Mouse (Mus musculus) liver, embryonic 12.5 days (tissue): ENCODE data around the gene Pla2g12b. TPM values are rescaled to one million over a fixed set of nuclear protein-coding genes. Genes with fewer than 3 reads are reported as not detected.

Experiments
- ATAC-seq: fragments of 200-750 bp; cut with Nextera tagmentation; 2 replicates; pipeline ENCODE4 v1.8.0; 2017; ENCODE audit warnings: moderate number of reproducible peaks, mild to moderate bottlenecking, moderate library complexity
- H3K27ac ChIP-seq: fragments of 300-500 bp; sonication (generic); 2 replicates; pipeline ENCODE4 v1.5.1; 2016; ENCODE audit warnings: mild to moderate bottlenecking
- H3K27me3 ChIP-seq: fragments of 300-500 bp; sonication (generic); replicated peaks from 2 replicates; pipeline ENCODE4 v1.6.1; 2016; ENCODE audit warnings: mild to moderate bottlenecking, moderate library complexity
- H3K36me3 ChIP-seq: fragments of 300-500 bp; sonication (generic); 2 replicates; pipeline ENCODE4 v1.6.1; 2016; ENCODE audit warnings: mild to moderate bottlenecking, moderate library complexity
- H3K4me1 ChIP-seq: fragments of 300-500 bp; sonication (generic); 2 replicates; pipeline ENCODE4 v1.6.1; 2016
- H3K4me2 ChIP-seq: fragments of 300-500 bp; sonication (generic); 2 replicates; pipeline ENCODE4 v1.6.1; 2016; ENCODE audit warnings: mild to moderate bottlenecking, moderate library complexity
- H3K4me3 ChIP-seq: fragments of 300-500 bp; sonication (generic); 2 replicates; pipeline ENCODE4 v1.5.1; 2016; ENCODE audit warnings: mild to moderate bottlenecking, moderate library complexity
- H3K9ac ChIP-seq: fragments of 300-500 bp; sonication (generic); 2 replicates; pipeline ENCODE4 v1.6.1; 2016; ENCODE audit warnings: mild to moderate bottlenecking, moderate library complexity
- H3K9me3 ChIP-seq: fragments of 300-500 bp; sonication (generic); replicated peaks from 2 replicates; pipeline ENCODE4 v1.6.1; 2016; ENCODE audit warnings: mild to moderate bottlenecking, moderate library complexity
- WGBS: fragments of 180-500 bp; shearing (Covaris S2); methylation state at CpG from one replicate; pipeline ENCODE4 v1.1.7; 2016; ENCODE audit not compliant: insufficient replicate concordance; 5-methylcytosine and 5-hydroxymethylcytosine counted together
- polyA plus RNA-seq: library from polyadenylated mRNA; unstranded; fragments of >200 nt; fragmentation: Nextera tagmentation; extraction: Ambion mirVana; gene quantifications from 2 replicates; pipeline ENCODE4 v1.2.1, GENCODE M21; 2016

Gene Pla2g12b
- polyA plus RNA-seq, 1 experiment from 2014 or later, result 41.3 TPM

DNA sequence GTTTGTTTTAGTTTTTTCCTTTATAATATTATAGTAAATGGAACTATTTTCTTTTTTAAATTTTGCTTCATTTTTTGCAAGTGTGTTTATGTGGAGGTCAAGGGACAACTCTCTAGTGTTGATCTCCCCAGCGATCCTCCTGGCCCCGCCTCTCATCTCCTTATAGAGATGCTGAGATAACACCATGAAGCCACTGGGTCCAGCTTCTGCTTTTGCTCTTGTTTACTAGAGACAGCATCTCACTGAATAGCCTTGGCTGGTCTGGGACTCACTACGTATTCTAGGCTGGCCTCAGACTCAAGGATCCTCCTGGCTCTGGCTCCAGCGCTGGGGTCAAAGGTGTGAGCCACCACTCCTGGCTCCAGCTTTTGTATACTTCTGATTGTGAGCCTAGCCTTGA is 16.1 kb downstream of the Pla2g12b start:
- peaks cover 9% of the 10 kb centered on the region for H3K36me3 ChIP-seq
- WGBS, result 57% methylated on average over 4 of the region's 4 CpGs
- ATAC-seq, result no peak
- no peak overlapping the region for H3K4me3 ChIP-seq
- H3K27me3 ChIP-seq, result no peaks in the 10 kb centered on the region
- no peak overlapping the region for H3K9ac ChIP-seq
- H3K27ac ChIP-seq, result no peak overlapping the region
- no peaks in the 10 kb centered on the region for H3K4me1 ChIP-seq
- H3K4me2 ChIP-seq, result no peak overlapping the region
- H3K9me3 ChIP-seq, result no peaks in the 10 kb centered on the region

DNA sequence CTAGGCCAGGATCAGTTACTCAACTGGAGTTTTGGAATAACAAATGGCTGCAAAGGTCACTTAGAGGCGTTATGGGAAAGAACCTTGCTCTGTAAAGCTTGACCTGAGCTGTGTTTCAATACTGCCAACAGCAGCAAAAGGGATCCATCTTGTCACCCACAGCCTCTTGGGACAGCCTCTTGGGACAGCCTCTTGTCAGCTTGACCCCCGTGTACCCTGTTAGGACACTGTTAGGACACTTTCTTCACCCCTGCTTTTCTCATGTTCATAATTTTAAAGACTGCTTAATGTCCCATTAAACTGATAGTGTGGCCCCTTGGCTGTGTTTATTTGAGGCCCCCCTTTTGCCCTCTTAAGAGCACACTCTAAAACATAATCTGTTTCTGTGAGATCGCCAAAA is 21.0 kb downstream of the Pla2g12b start:
- H3K27ac ChIP-seq, result no peak overlapping the region
- H3K4me3 ChIP-seq, result no peak overlapping the region
- no peaks in the 10 kb centered on the region for H3K27me3 ChIP-seq
- no peaks in the 10 kb centered on the region for H3K4me1 ChIP-seq
- no peak overlapping the region for H3K9ac ChIP-seq
- no peaks in the 10 kb centered on the region for H3K9me3 ChIP-seq
- WGBS, result 48% methylated on average over 3 of the region's 3 CpGs
- H3K36me3 ChIP-seq, result peaks cover 9% of the 10 kb centered on the region
- no peak for ATAC-seq
- H3K4me2 ChIP-seq, result no peak overlapping the region

DNA sequence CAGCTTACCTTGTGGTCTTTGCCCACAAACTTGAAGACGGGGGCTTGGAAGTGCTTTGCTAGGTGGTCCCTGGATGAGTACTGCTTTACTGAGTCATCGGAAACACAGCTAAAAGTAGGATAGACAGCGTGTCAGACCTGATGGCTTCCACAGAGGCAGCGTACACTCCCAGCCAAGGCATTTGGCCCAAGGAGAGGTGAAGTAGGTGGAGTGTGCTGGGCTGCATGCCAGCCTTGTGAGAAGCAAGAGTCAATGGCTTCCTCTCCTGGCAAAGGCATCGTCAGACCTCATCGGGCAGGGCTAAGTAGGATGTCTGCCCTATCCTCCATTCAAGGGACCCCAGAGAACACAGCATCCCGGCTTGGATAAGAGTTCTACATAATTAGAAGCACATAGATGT is 21.9 kb downstream of the Pla2g12b start:
- H3K27me3 ChIP-seq, result no peaks in the 10 kb centered on the region
- H3K9me3 ChIP-seq, result no peaks in the 10 kb centered on the region
- no peak overlapping the region for H3K4me2 ChIP-seq
- no peak for ATAC-seq
- H3K36me3 ChIP-seq, result peaks cover 9% of the 10 kb centered on the region
- WGBS, result 73% methylated on average over 7 of the region's 7 CpGs
- H3K27ac ChIP-seq, result no peak overlapping the region
- no peak overlapping the region for H3K9ac ChIP-seq
- peaks cover 4% of the 10 kb centered on the region for H3K4me1 ChIP-seq
- no peak overlapping the region for H3K4me3 ChIP-seq

DNA sequence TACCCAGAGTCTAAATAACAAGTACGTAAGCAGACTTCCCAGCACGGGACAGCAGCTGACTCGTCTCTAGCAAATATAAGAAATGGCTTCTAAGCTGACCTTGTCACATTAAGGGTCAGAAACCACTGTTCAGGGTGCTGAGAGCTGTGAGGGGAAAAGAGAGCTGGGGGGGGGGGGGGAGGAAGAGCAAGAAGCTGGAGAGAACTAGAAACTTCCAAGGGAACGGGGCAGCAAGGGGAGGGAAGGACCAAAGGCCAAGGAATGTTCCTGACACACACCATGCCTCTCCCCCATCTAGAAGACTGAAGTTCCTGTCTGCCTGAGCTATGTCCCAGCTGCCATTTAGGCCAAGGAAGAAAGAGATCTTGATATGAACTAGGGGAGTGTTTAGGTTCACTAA is 22.9 kb downstream of the Pla2g12b start:
- ATAC-seq, result no peak
- Histone ChIP-seq H3K36me3 (peaks cover 9% of the 10 kb centered on the region), H3K9me3 (no peaks in the 10 kb centered on the region), H3K27ac (no peak overlapping the region), H3K4me3 (no peak overlapping the region), H3K4me1 (peaks cover 14% of the 10 kb centered on the region), H3K4me2 (no peak overlapping the region), H3K9ac (no peak overlapping the region), H3K27me3 (no peaks in the 10 kb centered on the region)
- 70% methylated on average over 4 of the region's 4 CpGs for WGBS

DNA sequence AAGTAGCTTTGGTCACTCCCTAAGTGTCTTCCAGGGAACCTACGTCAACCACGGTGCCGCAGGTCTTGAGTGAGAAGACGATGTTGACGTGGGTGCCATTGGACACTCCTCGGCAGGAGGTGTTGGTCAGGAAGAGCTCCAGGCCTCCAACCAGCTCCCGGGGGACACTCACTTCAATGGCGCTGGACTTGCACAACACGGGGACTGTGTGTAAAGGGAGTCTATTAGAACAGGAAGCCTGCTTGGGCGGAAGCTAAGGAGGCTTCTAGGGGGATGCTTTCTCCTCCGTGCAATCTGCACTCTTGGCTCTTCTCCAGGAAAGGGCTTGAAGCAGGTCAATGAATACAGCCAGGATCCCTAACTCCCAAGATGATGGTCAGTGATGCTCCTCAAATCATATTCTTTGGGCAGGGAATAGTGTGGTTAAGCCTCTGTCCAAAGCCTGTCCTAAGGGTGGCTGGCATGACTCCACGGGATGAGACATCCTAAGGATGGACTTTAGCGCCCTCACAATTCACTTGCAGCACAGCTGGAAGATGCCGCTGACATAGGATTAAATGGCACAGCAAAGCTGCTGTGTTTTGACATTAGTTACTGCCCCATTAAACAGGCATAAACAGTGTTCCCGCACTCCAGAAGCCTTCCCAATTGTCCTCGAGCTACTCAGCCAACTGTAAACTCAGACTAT is 26.1 kb downstream of the Pla2g12b start:
- no peak overlapping the region for H3K4me2 ChIP-seq
- no peak overlapping the region for H3K27ac ChIP-seq
- H3K27me3 ChIP-seq, result no peaks in the 10 kb centered on the region
- ATAC-seq, result no peak
- H3K9me3 ChIP-seq, result no peaks in the 10 kb centered on the region
- 72% methylated on average over 16 of the region's 16 CpGs for WGBS
- H3K9ac ChIP-seq, result no peak overlapping the region
- no peaks in the 10 kb centered on the region for H3K36me3 ChIP-seq
- H3K4me3 ChIP-seq, result no peak overlapping the region
- H3K4me1 ChIP-seq, result peaks cover 14% of the 10 kb centered on the region

DNA sequence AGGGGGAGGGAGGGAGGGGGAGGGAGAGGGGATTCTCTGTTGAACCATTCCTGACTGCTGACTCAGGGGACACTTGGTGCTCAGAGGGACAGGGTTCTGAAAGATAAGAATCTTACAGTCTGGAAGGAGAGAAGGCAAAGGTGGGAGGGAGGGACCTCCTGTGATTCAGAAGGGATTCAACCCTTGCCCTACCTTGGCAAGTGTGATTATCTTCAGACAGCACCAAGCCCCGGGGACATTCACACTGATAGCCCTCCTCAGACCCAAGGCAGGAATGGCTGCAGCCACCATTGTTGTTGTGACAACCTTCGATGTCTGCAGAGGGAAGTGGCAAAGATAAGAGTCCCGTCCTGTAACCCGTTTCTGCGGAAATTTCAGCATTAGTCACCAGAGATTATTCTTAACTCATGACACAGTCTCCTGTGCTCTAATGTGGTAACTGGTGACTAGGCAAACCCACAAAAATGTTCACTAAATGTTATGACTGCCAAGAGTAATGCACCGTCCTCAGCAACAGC is 27.3 kb downstream of the Pla2g12b start:
- H3K4me2 ChIP-seq, result no peak overlapping the region
- WGBS, result 5% methylated on average over 6 of the region's 6 CpGs
- H3K9ac ChIP-seq, result no peak overlapping the region
- H3K36me3 ChIP-seq, result no peaks in the 10 kb centered on the region
- peaks cover 14% of the 10 kb centered on the region for H3K4me1 ChIP-seq
- H3K9me3 ChIP-seq, result no peaks in the 10 kb centered on the region
- H3K27me3 ChIP-seq, result no peaks in the 10 kb centered on the region
- no peak overlapping the region for H3K27ac ChIP-seq
- H3K4me3 ChIP-seq, result no peak overlapping the region
- ATAC-seq, result peak; percentile 65

DNA sequence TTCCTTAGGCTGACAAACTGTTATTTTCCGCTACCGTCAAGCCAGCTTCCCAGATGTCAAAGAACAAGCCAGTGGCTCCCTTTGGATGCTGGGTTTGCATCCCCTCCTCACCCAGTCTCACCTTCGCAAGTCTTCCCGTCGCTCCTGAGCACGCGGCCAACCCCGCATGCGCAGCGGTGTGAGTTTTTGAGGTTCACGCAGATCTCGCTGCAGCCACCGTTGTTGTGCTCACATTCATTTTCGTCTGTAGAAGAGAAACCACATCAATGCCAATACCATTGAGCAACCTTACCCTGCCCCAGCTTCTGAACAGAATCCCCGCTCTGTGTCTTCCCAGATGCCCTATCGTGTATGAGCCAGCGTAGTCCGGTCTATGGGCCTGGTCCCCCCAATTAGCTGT is 32.3 kb downstream of the Pla2g12b start:
- 86% methylated on average over 18 of the region's 18 CpGs for WGBS
- no peak overlapping the region for H3K27ac ChIP-seq

DNA sequence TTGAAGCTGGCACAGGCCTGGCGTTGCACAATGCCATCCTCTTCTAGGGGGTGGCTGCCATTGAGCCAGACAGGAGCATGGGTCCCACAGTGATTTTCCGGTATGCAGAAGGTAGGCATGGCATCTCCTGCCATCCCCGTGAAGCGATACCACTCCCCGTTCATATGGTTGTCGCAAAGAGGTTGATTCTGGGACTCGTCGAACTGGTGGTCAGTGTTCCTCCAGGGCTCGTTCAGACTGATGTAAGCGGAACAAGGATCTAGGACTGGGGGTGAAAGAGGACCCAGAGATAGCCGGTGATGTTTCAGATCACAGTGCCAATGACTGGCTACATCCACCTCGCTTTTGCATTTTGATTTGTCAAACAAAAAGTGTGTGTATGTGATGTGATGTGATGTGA is 35.2 kb downstream of the Pla2g12b start:
- ATAC-seq, result no peak
- WGBS, result 81% methylated on average over 12 of the region's 12 CpGs

More for the DNA sequence above, 32.3 kb downstream of the Pla2g12b start:
- H3K4me1 ChIP-seq, result peaks cover 7% of the 10 kb centered on the region
- H3K4me3 ChIP-seq, result no peak overlapping the region
- H3K9ac ChIP-seq, result no peak overlapping the region
- no peak overlapping the region for H3K4me2 ChIP-seq
- no peaks in the 10 kb centered on the region; the same call in 1 of the 2 replicates for H3K27me3 ChIP-seq
- no peaks in the 10 kb centered on the region for H3K36me3 ChIP-seq
- H3K9me3 ChIP-seq, result no peaks in the 10 kb centered on the region
- ATAC-seq, result no peak

DNA sequence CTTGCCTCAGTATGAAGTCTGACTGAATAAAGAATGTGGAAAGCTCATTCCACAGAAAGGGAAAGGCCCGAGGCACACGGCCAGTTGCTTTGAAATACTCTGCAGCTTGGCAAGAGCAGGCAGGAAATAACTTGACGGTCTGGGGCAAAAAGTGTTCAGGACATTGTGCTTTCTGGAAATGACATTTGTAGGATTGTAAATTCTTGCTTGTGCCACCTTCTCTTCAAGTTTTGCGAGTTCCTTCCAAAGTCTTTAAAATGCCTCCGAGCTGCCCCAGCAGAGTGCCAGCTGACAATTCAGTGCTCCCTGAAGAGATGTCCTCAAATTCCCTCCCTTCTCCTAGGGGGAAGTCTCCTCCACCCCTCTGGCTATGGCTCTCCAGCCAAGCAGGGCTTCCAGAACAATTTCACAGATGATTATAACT is 36.1 kb downstream of the Pla2g12b start:
- H3K36me3 ChIP-seq, result no peaks in the 10 kb centered on the region
- no peak overlapping the region for H3K27ac ChIP-seq
- ATAC-seq, result no peak
- H3K27me3 ChIP-seq, result no peaks in the 10 kb centered on the region; the same call in 1 of the 2 replicates
- 53% methylated on average over 5 of the region's 5 CpGs for WGBS
- H3K9ac ChIP-seq, result no peak overlapping the region
- H3K4me1 ChIP-seq, result peaks cover 16% of the 10 kb centered on the region
- no peak overlapping the region for H3K4me3 ChIP-seq
- H3K9me3 ChIP-seq, result no peaks in the 10 kb centered on the region
- no peak overlapping the region for H3K4me2 ChIP-seq

More for the DNA sequence above, 35.2 kb downstream of the Pla2g12b start:
- H3K4me1 ChIP-seq, result peaks cover 8% of the 10 kb centered on the region
- no peaks in the 10 kb centered on the region; the same call in 1 of the 2 replicates for H3K27me3 ChIP-seq
- H3K36me3 ChIP-seq, result no peaks in the 10 kb centered on the region
- no peaks in the 10 kb centered on the region for H3K9me3 ChIP-seq
- no peak overlapping the region for H3K4me3 ChIP-seq
- H3K9ac ChIP-seq, result no peak overlapping the region
- no peak overlapping the region for H3K4me2 ChIP-seq
- no peak overlapping the region for H3K27ac ChIP-seq

DNA sequence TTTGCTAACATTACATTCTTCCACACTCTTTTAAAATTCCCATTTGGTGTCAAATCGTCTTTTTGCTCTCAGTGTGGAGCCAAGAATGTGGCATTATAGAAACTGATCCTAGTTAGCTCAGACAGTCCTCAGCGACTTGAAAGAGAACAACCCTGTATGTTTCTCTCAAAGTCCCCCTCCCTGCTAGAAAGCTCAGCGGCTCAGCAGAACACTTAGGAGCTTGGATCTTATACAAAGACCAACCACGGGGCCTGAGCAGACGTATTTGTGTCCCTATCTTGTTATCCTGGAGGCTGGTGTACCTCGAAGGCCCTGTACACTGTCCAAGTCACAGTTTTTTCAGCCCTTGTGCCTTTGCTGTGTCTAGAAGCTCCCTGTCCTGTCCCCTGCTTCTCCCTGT is 36.7 kb downstream of the Pla2g12b start:
- Histone ChIP-seq H3K9me3 (no peaks in the 10 kb centered on the region), H3K27me3 (no peaks in the 10 kb centered on the region; the same call in 1 of the 2 replicates), H3K4me1 (peaks cover 20% of the 10 kb centered on the region), H3K27ac (no peak overlapping the region), H3K4me3 (peak overlapping the region; percentile 8; the same call in 1 of the 2 replicates), H3K36me3 (no peaks in the 10 kb centered on the region), H3K9ac (no peak overlapping the region), H3K4me2 (no peak overlapping the region)
- no peak for ATAC-seq
- 36% methylated on average over 6 of the region's 6 CpGs for WGBS

DNA sequence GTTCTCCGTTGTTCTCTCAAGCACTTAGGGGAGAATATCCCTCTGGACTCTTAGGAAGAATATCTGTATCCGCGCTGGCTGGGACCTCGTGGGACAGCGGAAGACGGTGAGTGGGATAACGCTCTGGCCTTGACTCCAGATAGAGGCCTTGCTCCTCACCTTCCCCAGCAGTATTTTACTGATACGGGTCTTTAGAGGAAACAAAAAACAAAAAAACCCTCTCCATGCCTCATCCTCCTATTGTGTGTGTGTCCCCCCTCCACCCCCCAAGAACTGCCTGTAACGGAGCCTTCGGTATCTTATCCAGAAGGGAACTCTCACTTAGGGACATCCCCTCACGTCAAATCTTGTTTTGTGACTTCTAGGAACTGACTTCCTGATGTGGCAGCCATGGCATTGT is 38.3 kb downstream of the Pla2g12b start, which contains the start of gene Oit3:
Oit3 (minus strand) TSS at position 44 of the 400 bp plus-strand sequence.
- 52% methylated on average over 11 of the region's 11 CpGs for WGBS

DNA sequence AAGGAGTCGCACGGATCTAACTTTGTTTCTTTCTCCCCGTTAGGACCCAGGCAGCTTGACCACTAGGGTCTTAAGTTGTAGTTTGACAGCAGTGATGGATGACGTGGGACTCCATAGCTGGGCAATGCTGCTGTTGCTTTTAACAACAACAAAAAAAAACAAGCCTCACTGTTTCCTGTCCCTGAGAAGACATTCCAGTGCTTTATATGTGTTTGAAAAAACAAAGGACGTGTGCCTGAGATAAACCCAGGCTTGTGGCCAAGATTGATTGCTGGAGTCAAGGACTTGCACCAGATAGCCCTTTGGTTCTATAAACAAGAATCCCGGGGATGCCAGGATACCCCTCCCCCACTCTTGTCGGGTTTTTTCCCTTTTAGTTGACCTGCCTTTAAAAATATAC is 39.8 kb downstream of the Pla2g12b start:
- H3K36me3 ChIP-seq, result no peaks in the 10 kb centered on the region
- no peak for ATAC-seq
- no peak overlapping the region for H3K9ac ChIP-seq
- H3K9me3 ChIP-seq, result no peaks in the 10 kb centered on the region
- H3K4me3 ChIP-seq, result no peak overlapping the region
- WGBS, result 7% methylated on average over 7 of the region's 7 CpGs
- no peaks in the 10 kb centered on the region; the same call in 1 of the 2 replicates for H3K27me3 ChIP-seq
- H3K4me1 ChIP-seq, result peaks cover 25% of the 10 kb centered on the region
- no peak overlapping the region for H3K4me2 ChIP-seq
- no peak overlapping the region for H3K27ac ChIP-seq

More for the DNA sequence above, 38.3 kb downstream of the Pla2g12b start, which contains the start of gene Oit3:
- Histone ChIP-seq H3K36me3 (no peaks in the 10 kb centered on the region), H3K9ac (no peak within 1 kb of the TSS), H3K4me1 (peaks cover 20% of the 10 kb centered on the region), H3K4me3 (peak within 1 kb of the TSS; percentile 8; the same call in 1 of the 2 replicates), H3K9me3 (no peaks in the 10 kb centered on the region), H3K27me3 (no peaks in the 10 kb centered on the region; the same call in 1 of the 2 replicates), H3K4me2 (no peak within 1 kb of the TSS), H3K27ac (no peak within 1 kb of the TSS)
- no peak for ATAC-seq
